Mouse (Mus musculus): ENCODE data around the gene Gm20388.

DNA sequence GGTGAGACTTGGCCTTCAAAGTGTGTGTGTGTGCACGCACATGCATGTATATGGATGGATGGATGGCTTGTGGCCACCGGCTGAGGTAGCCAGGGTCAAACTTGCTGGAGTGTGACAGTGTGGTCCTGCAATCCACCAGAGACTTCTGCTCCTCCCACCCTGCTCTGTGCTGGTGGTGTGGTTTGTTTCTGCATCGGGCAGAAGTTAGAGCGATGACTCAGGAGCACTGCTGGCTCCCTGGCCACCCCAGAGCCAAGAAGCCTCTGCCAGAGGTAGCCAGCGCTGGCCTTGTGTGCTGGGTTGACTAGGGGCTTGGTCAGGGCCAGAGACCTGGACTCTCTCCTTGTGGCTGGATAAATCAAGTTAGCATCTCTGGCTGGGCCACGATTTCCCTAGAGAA is 2316.7 kb downstream of the Gm20388 start:
- TF ChIP-seq HCFC1 (IDR thresholded peaks at IDR 0.05; ENCODE audit: borderline replicate concordance, insufficient read depth, low read length) (no peak), MAFK (IDR thresholded peaks at IDR 0.05; ENCODE audit: insufficient read depth, low read depth, low read length) (no peak), ZC3H11A (IDR thresholded peaks at IDR 0.05; ENCODE audit: borderline replicate concordance, low read depth, low read length) (no peak), ZNF384 (IDR thresholded peaks at IDR 0.05; ENCODE audit: low read depth, low read length) (no peak)
